Mouse (Mus musculus) megakaryocyte, embryonic 14.5 days (primary cell): ENCODE measurements around the gene Tlr3.

Source experiments
- FLI1 ChIP-seq: IDR thresholded peaks from 2 replicates; pipeline ENCODE4 v1.6.1; 2012; ENCODE audit warnings: low read length, inconsistent platforms, mixed read lengths
- GATA1 ChIP-seq: IDR thresholded peaks from 3 replicates; pipeline ENCODE4 v1.6.1; 2012; ENCODE audit warnings: mixed read lengths, low read length, inconsistent platforms, borderline replicate concordance

DNA sequence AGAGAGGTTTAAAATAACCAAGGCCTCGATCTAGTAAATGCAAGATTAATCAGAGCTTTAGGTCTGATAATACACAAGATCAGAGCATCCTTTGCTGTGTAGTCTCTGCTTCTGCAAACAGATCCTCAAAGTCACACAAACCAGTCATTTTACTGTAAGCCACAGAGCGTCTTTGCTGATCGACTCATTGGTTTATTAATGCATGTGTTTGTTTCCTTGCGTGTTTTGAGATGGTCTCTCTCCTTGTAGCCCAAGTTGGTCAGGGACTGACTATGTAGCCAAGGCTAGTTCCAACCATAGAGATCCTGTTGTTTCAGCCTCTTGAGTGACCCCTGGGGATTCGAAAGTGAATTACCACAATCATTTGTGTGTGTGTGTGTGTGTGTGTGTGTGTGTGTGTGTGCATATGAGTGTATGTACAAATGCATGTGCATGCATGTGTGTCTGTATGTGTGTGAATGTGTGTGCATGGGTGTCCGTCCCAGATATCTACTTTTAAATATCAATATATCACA, 51.7 kb downstream of the Tlr3 start:
- no peak for TF ChIP-seq FLI1
- TF ChIP-seq GATA1: no peak
